Mouse (Mus musculus) liver, embryonic 18 days (tissue): ENCODE results near the gene Gm2035. TPM values are rescaled to one million over a fixed set of nuclear protein-coding genes. Genes with fewer than 3 reads are reported as not detected.

Experiments used
- polyA plus RNA-seq: library from polyadenylated mRNA; depleted of rRNA; stranded (reverse); fragments of >200 nt; gene quantifications from 2 replicates; pipeline ENCODE4 v1.2.3, GENCODE M21; 2012; rRNA removed

Gm2035 gene
- polyA plus RNA-seq: not detected in 2 replicates

GRCm38 (mm10) chr12:87919721-87920120, at the start of gene Gm2035:
Gene Gm2035, minus strand, starts transcription at chr12:87919857.

GRCm38 (mm10) chr12:87953780-87954179, 34.1 kb upstream of the Gm2035 start, which contains the start of gene Gm2042:
Gene Gm2042, plus strand, starts transcription at chr12:87954080.

GRCm38 (mm10) chr12:87895070-87895469, 24.6 kb downstream of the Gm2035 start, which contains the start of gene Gm2022:
Gene Gm2022, plus strand, starts transcription at chr12:87895370.

GRCm38 (mm10) chr12:87873772-87874171, 45.9 kb downstream of the Gm2035 start, which contains the start of gene Gm2016:
Gene Gm2016, plus strand, starts transcription at chr12:87874072.

Other genes with a start within 250 kb of the Gm2035 start
- not detected in 2 replicates for gene Gm21319, start 144.1 kb downstream of the Gm2035 start, polyA plus RNA-seq
- not detected in 2 replicates for gene Gm21936, start 124.3 kb downstream of the Gm2035 start, polyA plus RNA-seq
- 0.01 and 0.20 TPM in 2 replicates for gene BB287469, start 103.3 kb downstream of the Gm2035 start, polyA plus RNA-seq
- not detected in 2 replicates for gene Gm2001, start 77.5 kb downstream of the Gm2035 start, polyA plus RNA-seq
- gene Gm2016, start 45.8 kb downstream of the Gm2035 start, polyA plus RNA-seq: not detected in 2 replicates
- not detected in 2 replicates for gene Gm2022, start 24.5 kb downstream of the Gm2035 start, polyA plus RNA-seq
- gene Gm2042, start 34.2 kb upstream of the Gm2035 start, polyA plus RNA-seq: not detected in 2 replicates
- gene Gm2075, start 92.0 kb upstream of the Gm2035 start, polyA plus RNA-seq: not detected in 2 replicates
- not detected in 2 replicates for gene Gm6803, start 98.9 kb upstream of the Gm2035 start, polyA plus RNA-seq
- gene Gm2056, start 107.1 kb upstream of the Gm2035 start, polyA plus RNA-seq: not detected in 2 replicates
- gene Gm16368, start 163.8 kb upstream of the Gm2035 start, polyA plus RNA-seq: not detected in 2 replicates